Mouse (Mus musculus): ENCODE results near the gene Anxa10.

Anxa10 gene

GRCm38 (mm10) chr8:62123098-62123497 is at the start of gene Anxa10:
TSS of gene Anxa10 (minus strand) at chr8:62123150.
- in situ Hi-C loops (cut with MboI) = no loop called here

- in situ Hi-C loops (cut with MboI) = no loop called here
Measured at GRCm38 (mm10) chr8:62132662-62133366, 9.9 kb upstream of the Anxa10 start.

GRCm38 (mm10) chr8:62097213-62097612 is 25.7 kb downstream of the Anxa10 start:
- in situ Hi-C loops (cut with MboI) = no loop called here

- in situ Hi-C loops (cut with MboI) = no loop called here
Measured at GRCm38 (mm10) chr8:62081804-62082203, 41.1 kb downstream of the Anxa10 start.

GRCm38 (mm10) chr8:62080195-62080802 is 42.7 kb downstream of the Anxa10 start:
- in situ Hi-C loops (cut with MboI) = no loop called here

GRCm38 (mm10) chr8:62068305-62068704 is 54.6 kb downstream of the Anxa10 start:
- in situ Hi-C loops (cut with MboI) = no loop called here

- in situ Hi-C loops (cut with MboI) = no loop called here
Measured at GRCm38 (mm10) chr8:62060357-62060756, 62.6 kb downstream of the Anxa10 start.

GRCm38 (mm10) chr8:62046809-62047208 is 76.1 kb downstream of the Anxa10 start:
- in situ Hi-C loops (cut with MboI) = no loop called here

- in situ Hi-C loops (cut with MboI) = no loop called here
Measured at GRCm38 (mm10) chr8:62034351-62034750, 88.6 kb downstream of the Anxa10 start.

GRCm38 (mm10) chr8:62014582-62014981 is 108.4 kb downstream of the Anxa10 start:
- in situ Hi-C loops (cut with MboI) = no loop called here

GRCm38 (mm10) chr8:62014166-62014565 is 108.8 kb downstream of the Anxa10 start:
- in situ Hi-C loops (cut with MboI) = no loop called here

Data from mature B cell (primary cell).